Mouse (Mus musculus): ENCODE results near the gene 4930467E23Rik. TPM values are rescaled to one million over a fixed set of nuclear protein-coding genes. Genes with fewer than 3 reads are reported as not detected.
"Not testable (repeated sequence)": the region's sequence is repeated elsewhere in the genome, so short reads cannot be mapped to it uniquely, and the experiment has no call there.

4930467E23Rik gene
- total RNA-seq, 2 experiments from 2014 or later: 1.5 TPM; not detected in 1

DNA sequence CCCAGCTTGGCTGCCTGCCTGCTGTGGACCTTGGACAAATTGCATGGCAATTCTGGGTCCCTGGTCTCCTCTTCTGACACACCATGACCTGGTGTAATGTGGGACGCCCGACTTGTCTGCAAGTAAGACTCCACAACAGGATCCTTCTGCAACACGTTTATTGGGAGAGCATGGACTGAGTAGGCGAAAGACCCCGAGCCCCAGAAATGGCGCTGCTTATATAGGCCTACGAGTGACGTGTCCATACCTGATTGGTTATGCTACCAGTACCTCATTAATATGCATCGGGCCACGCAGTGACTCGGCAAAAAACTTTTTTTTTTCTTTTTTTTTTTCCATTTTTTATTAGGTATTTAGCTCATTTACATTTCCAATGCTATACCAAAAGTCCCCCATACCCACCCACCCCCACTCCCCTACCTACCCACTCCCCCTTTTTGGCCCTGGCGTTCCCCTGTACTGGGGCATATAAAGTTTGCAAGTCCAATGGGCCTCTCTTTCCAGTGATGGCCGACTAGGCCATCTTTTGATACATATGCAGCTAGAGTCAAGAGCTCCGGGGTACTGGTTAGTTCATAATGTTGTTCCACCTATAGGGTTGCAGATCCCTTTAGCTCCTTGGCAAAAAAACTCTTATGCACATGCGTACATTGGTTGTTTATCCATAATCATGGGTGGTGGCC lies 21.5 kb upstream of the 4930467E23Rik start:
- DNase-seq (ENCODE audit: low spot score in 2 of 2); intact Hi-C loops (cut with DNase I): not testable (repeated sequence)

DNA sequence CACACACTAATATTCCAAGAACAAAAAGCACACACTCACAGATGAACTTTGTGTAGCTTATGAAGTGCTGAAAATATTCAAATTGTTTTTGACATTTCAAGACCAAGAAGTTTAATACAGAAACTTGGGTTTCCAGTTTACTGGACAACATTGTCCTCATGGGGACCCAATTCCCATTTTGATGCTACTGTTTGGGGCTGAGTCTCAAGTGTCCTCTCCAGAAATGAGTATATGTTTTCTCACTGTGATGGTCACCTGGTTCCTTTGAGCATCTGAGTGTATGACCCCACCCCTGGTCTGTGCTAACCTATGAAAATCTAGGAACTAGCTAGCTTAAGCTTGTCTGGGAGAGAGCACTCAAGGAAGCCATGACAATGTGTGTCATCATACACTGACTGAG lies 20.4 kb upstream of the 4930467E23Rik start:
- peak in 1 of 2 experiments; percentile 0 for DNase-seq (ENCODE audit: low spot score in 2 of 2)
- intact Hi-C loops (cut with DNase I): not testable (repeated sequence)

DNA sequence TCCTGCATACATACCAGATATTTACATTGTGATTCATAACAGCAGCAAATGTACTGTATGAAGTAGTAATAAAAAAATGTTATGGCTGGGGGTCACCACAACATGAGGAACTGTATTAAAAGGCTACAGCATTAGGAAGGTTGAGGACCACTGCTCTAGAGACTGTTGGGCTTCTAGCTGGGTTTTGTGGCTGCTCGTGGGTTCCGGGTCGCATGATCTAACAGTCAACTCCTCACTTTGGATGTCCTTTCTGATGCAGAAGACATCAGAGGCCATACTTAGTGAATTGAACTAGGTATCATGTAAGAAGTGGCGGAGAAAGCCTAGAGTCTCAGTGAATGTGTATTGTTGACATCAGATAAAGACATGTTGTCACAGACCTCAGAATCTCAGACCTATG lies 19.9 kb upstream of the 4930467E23Rik start:
- peak in 1 of 2 experiments; percentile 31 for DNase-seq (ENCODE audit: low spot score in 2 of 2)
- intact Hi-C loops (cut with DNase I): not testable (repeated sequence)

DNA sequence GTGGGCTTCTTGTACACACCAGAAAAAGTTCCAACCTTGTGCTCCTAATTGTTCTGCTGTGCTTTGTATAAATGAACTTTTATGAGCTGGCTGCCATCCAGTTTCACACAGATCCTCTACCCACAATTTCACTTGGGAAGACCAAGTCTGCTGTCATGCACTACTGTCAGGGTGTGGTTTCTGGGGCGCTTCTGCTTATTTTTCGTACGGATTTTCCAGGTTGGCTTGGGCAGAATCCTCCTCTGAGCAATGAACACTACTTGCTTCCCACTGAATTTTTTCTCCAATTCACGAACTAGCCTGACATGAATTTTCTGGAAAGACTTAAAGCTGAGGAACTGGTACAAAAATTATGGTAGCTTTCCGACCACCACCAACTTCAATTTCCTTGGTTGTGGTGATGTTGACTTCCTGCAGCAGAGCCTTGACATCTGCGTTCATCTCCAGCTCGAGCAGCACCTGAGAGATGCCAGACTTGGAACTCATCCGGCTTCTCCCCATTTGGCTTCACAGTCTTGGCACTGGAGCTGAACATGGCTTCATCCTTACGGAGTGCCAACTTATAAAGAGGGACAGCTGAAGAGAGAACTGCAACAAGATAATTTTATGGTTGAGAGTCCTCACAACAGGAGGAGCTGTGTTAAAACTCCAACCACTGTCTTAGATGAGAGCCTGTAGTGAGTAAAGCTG lies 18.1 kb upstream of the 4930467E23Rik start:
- intact Hi-C loops (cut with DNase I): not testable (repeated sequence)
- DNase-seq (ENCODE audit: low spot score in 2 of 2): peak in 1 of 2 experiments; percentile 28

DNA sequence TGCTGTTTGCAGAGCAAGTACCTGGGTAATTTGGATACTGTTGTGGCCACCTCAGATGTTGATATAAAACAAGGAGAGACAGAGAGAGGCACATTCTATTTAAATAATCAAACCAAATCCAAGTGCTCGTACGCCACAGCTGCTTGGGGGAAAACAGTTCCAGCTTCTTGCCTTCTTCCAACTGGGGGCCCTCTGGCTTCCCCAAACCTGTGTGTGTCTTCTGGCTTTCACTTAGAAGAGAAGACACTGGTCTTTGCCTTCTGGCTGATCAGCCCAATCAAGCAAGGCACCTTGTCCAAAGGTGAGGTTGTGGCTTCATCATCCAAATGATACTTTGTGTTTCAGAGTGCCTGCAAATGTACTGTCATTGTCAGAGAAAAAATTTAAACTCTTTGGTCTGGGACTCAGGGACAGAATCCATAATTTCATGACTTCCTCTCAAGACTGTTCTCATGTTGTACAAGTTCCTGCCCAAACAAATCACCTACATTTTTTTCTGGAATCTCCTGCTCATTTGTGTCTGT lies 17.1 kb upstream of the 4930467E23Rik start:
- peak in 1 of 2 experiments; percentile 1 for DNase-seq (ENCODE audit: low spot score in 2 of 2)
- intact Hi-C loops (cut with DNase I): not testable (repeated sequence)

DNA sequence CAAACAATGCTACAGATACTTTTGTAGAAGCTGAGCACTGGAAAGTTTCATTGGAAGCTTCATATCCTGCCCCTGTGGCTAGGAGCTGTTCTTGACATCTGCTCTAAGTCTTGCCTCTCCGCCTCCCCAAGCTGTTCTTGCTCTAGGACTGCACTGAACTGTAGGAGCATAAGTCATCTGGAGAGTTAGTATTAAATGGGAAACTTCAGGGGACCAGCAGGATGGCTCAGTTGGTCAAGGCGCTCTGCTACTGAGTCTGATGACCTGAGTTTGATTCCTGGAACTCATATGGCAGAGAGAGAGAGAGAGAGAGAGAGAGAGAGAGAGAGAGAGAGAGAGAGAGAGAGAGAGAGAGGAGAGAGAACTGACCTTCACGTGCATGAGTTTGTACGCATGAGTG lies 16.6 kb upstream of the 4930467E23Rik start:
- intact Hi-C loops (cut with DNase I): not testable (repeated sequence)
- DNase-seq (ENCODE audit: low spot score in 2 of 2): peak in 1 of 2 experiments; percentile 2

DNA sequence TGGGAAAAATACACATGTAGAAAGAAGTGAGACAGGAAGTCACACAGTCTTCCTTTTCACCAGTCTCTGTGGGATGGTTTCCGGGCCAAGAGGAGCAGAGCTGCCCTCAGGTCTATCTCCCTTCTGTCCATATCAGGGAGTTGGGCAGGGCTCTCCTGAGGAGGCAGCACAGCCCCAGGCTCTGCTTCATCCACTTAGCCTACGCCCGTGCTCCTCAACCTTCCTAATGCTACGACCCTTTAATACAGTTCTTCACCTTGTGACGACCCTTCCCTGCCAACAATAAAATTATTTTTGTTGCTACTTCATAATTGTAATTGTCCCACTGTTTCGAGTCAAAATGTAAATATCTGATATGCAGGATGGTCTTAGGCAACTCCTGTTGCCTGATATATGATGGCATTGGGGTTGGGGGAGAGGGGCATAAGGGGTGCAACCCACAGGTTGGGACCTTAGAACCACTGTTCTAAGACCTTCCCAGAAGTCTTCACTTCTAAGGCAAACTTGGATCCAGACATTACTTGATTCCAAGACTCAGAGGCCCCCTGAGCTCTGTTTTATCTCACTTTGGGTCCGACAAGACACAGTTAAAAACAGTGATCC lies 16.0 kb upstream of the 4930467E23Rik start:
- intact Hi-C loops (cut with DNase I): not testable (repeated sequence)
- DNase-seq (ENCODE audit: low spot score in 2 of 2): peak in 1 of 2 experiments; percentile 43

DNA sequence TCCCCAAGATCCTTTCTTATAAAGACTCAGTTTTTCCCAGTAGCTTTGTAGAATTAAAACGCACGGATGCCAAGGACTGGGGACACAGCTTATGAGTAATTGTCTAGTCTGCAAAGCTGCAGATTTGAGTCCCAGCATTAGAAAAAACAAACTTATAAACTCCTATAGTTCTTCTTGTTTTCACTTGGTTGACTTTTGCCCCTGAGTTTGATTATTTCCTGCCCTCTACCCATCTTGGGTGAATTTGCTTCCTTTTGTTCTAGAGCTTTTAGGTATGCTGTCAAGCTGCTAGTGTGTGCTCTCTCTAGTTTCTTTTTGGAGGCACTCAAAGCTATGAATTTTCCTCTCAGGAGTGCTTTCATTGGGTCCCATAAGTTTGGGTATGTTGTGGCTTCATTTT lies 14.9 kb upstream of the 4930467E23Rik start:
- DNase-seq (ENCODE audit: low spot score in 2 of 2): peak in 1 of 2 experiments; percentile 10
- intact Hi-C loops (cut with DNase I): not testable (repeated sequence)

DNA sequence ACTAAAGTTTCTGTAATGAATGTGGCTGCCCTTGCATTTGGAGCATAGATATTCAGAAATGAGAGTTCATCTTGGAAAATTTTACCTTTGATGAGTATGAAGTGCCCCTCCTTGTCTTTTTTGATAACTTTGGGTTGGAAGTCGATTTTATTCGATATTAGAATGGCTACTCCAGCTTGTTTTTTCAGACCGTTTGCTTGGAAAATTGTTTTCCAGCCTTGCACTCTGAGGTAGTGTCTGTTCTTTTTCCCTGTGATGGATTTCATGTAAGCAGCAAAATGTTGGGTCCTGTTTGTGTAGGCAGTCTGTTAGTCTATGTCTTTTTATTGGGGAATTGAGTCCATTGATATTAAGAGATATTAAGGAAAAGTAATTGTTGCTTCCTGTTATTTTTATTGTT lies 14.1 kb upstream of the 4930467E23Rik start:
- intact Hi-C loops (cut with DNase I); DNase-seq (ENCODE audit: low spot score in 2 of 2): not testable (repeated sequence)

DNA sequence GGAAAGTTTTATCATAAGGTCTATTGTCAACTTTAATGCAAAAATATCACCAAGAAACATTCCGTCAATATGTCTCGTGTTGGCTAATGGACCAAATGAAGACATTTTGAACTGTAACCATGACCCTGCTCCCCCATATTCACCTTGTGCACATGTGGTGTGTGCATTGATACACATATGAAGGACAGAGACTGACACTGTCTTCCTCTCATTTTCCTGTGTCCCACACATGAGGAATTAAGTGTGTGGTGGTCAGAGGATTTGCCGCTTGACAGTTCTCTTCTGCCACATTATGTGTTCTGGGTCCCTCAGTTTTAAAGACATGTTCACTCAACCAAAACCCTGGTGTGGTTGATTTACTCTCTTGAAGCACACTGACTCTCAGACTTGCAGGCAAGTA lies 11.5 kb upstream of the 4930467E23Rik start:
- DNase-seq (ENCODE audit: low spot score in 2 of 2); intact Hi-C loops (cut with DNase I): not testable (repeated sequence)

DNA sequence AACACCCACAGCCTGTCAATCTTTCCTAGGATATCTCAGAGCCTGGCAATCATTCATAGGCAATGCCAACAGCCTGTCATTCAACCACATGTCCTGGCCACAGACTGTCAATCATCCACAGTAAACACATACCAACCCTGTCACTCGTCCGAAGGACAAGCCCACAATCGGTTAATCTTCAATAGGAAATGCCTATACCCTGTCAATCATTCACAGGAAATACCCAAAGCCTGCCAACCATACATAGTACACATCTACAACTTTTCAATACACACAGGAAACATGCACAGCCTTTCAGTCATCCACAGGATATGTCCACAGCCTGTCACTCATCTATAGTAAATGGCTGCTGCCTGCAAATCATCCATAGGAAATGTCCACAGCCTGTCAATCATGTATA lies 9.9 kb upstream of the 4930467E23Rik start:
- intact Hi-C loops (cut with DNase I); DNase-seq (ENCODE audit: low spot score in 2 of 2): not testable (repeated sequence)

DNA sequence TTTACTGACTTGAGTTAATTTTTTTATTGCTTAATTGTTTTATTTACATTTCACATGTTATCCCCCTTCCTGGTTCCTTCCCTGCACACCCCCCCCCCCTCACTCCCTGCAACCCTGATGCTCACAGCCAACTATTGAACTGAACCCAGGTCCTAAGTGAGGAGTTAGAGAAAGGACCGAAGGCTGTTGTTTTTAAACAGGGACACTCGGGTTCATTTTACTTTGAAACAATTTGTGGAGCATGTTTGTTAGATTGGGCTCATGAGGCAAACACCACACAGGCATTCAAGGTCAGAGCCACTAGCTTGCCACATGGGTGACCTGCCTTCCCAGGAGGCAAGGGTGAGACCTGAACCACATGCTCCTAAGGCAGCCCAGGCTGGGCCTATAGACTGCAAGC lies 4.5 kb upstream of the 4930467E23Rik start:
- DNase-seq (ENCODE audit: low spot score in 2 of 2); intact Hi-C loops (cut with DNase I): not testable (repeated sequence)

DNA sequence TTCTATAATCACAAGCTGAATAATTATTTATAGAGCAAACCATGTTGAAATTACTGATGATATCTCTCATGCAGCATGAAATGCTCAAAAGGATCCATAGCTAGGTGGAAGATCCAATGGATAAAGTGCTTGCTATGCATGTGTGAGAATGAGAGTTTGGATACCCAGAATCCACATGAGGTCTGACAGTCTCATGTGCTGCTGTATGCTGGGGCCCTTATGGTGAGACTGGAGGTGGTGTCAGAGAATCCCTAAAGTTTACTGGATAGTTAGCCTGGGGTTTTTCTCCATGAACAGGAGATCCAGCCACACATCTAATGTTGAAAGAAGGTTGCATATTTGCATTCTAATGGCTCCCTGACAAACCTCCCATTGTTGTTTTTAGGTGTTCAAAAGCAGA lies 22.4 kb downstream of the 4930467E23Rik start:
- DNase-seq (ENCODE audit: low spot score in 2 of 2); intact Hi-C loops (cut with DNase I): not testable (repeated sequence)

DNA sequence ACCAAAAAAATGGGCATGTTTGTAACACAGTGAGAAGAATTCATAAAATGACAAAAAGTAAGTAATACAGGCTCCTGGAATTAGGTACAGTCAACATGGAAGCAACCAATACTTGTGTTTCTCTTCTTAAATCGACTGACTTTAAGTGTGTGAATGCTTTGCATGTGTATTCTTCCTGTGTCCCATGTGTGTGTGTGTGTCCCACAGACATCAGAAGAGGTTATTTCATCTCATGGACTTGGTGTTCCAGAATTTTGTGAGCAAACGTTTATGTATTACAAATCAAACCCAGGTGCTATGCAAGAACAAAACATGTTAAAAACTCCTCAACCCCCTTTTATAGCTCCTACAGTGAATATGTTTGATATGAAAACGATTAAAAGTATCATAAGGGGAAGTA lies 24.8 kb downstream of the 4930467E23Rik start:
- intact Hi-C loops (cut with DNase I): not testable (repeated sequence)

DNA sequence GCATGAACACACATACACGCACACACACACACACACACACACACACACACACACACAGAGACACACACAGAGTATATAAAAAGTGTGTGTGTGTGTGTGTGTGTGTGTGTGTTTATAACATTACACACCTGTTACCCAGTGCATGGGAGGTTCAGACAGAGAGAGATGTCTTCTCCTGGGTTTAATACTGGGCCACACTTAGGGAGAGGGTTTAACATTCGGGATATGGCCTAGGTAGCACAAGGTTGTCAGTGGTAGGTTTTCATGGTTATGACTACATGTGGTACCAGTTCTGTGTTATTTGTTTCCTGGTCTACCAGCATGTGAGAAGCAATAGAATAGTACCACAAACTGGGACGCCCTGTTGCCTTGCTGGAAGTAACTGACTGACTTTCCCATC lies 25.6 kb downstream of the 4930467E23Rik start:
- intact Hi-C loops (cut with DNase I); DNase-seq (ENCODE audit: low spot score in 2 of 2): not testable (repeated sequence)

More for the DNA sequence above, 24.8 kb downstream of the 4930467E23Rik start:
- DNase-seq (ENCODE audit: low spot score in 2 of 2): not testable (repeated sequence)

DNA sequence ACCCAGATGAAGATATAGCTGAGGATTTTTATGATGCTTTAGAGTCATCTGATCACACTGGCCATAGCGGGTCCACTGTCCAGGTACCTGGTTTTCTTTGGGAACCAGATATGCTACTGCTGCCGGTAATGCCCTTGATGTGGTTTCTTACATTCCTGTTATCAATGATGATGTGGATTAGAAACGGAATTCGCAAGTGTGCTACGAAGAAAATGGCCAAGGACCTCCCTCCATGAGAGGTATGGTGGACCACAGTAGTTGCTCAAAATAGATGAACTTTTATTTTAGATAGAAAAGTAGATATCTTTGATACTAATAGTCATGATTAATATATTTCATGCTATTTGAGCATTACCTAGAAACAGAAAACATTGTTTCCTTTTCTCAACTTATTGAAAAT lies 32.3 kb downstream of the 4930467E23Rik start:
- DNase-seq (ENCODE audit: low spot score in 2 of 2): peak in 1 of 2 experiments; percentile 6

DNA sequence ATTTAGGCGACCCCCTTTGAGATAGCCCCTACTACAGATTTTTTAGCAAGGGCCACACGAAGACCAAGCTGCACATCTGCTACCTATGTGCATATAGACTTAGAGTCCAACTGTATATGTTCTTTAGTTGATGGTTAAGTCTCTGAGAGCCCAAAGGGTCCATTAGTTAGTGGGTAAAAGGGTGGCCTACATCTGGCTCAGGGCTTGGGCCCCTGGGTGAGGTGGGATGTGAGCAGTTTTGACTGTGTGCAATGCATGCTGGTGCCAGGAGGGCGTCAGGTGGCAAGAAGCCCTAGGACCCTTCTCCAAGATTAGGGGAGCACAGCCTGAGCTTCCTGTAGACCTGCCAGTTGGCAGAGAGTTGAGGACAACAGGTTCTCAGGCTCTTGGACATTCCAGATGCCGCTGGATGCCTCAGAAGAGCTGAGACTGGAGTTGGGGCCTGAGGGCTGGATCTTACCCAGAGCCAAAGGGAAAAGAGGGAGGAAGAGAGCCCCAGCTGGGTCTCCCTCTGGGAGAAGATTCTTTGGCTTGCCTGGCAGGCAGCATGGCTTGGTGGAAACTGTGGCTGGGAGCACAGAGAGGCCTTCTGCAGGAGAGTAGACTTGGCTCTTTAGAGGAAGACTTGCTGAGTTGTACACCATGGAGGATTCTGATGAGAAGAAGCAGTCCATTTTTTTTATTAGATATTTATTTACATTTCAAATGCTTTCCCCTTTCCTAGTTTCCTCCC lies 33.6 kb downstream of the 4930467E23Rik start:
- DNase-seq (ENCODE audit: low spot score in 2 of 2); intact Hi-C loops (cut with DNase I): not testable (repeated sequence)

More for the DNA sequence above, 32.3 kb downstream of the 4930467E23Rik start:
- intact Hi-C loops (cut with DNase I): not testable (repeated sequence)

DNA sequence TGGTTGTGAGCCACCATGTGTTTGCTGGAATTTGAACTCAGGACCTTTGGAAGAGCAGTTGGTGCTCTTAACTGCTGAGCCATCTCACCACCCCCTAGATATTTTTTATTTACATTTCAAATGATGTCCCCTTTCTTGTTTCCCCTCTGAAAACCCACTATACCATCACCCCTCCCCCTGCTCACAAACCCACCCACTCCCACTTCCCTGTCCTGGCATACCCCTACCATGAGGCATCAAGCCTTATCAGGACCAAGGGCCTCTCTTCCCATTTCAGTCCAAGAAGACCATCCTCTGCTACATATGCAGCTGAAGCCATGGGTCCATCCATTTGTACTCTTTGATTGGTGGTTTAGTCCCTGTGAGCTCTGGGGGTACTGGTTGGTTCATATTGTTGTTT lies 36.2 kb downstream of the 4930467E23Rik start:
- intact Hi-C loops (cut with DNase I); DNase-seq (ENCODE audit: low spot score in 2 of 2): not testable (repeated sequence)

DNA sequence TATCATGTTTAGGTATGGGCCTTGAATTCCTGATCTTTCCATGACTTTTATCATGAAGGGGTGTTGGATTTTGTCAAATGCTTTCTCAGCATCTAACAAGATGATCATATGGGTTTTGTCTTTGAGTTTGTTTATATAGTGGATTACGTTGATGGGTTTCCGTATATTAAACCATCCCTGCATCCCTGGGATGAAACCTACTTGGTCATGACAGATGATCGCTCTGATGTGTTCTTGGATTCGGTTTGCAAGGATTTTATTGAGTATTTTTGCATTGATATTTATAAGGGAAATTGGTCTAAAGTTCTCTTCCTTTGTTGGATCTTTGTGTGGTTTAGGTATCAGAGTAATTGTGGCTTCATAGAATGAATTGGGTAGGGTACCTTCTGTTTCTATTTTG lies 44.1 kb downstream of the 4930467E23Rik start:
- intact Hi-C loops (cut with DNase I); DNase-seq (ENCODE audit: low spot score in 2 of 2): not testable (repeated sequence)

Measured in left cerebral cortex, postnatal 25 days (tissue).